Mouse (Mus musculus): ENCODE measurements at regions not wholly inside any gene's neighbourhood (a gene's known extent, or its start where the extent isn't known, plus 50 kb on each side); places are given as distances from the start of the nearest gene placed in this dataset.

GRCm38 (mm10) chr13:28604016-28604415 lies 346.7 kb downstream of the Gm11361 start:
- TF ChIP-seq MAX (IDR thresholded peaks at IDR 0.05; ENCODE audit: low read length): no peak
- no peak for TF ChIP-seq USF1 (IDR thresholded peaks at IDR 0.05; ENCODE audit: low read depth, low read length)
- no peak for TF ChIP-seq CHD2 (IDR thresholded peaks at IDR 0.05; ENCODE audit: low read length)
- no peak for TF ChIP-seq MEF2A (IDR thresholded peaks at IDR 0.05; ENCODE audit: borderline replicate concordance, low read depth, low read length)
- TF ChIP-seq ZMIZ1 (IDR thresholded peaks at IDR 0.05; ENCODE audit: low read depth, low read length): no peak
- TF ChIP-seq POLR2AphosphoS2 (IDR thresholded peaks at IDR 0.05; ENCODE audit: low read depth, low read length): no peak
- TF ChIP-seq PAX5 (IDR thresholded peaks at IDR 0.05; ENCODE audit: low read length): no peak
- no peak for TF ChIP-seq BHLHE40 (IDR thresholded peaks at IDR 0.05; ENCODE audit: low read depth, low read length)
- no peak for TF ChIP-seq USF2 (conservative IDR thresholded peaks at IDR 0.05; ENCODE audit: low read depth, low read length)
- no peak for TF ChIP-seq NRF1 (IDR thresholded peaks at IDR 0.05; ENCODE audit: low read depth, low read length)
- dilution Hi-C loops (cut with MboI; ENCODE audit: extremely low pct_ligation_motif_present, extremely low pct_unique_long_range_greater_than_20kb, low sequenced_read_pairs): no loop called here
- no peak overlapping the region for H3K4me2 ChIP-seq (ENCODE audit: insufficient read depth, low read depth, poor library complexity, severe bottlenecking)

GRCm38 (mm10) chr13:28600792-28601191 lies 343.5 kb downstream of the Gm11361 start:
- Histone ChIP-seq H3K36me3 (replicated peaks in 1 of 2; ENCODE audit: control insufficient read depth in 1 of 2, insufficient read depth in 1 of 2, low read length in 1 of 2) (no peaks in the 10 kb centered on the region), H3K9me3 (replicated peaks; ENCODE audit: low read length) (no peaks in the 10 kb centered on the region), H3K4me3 (replicated peaks in 1 of 3; ENCODE audit: low read depth in 2 of 3, low read length in 2 of 3, poor library complexity in 1 of 3) (no peak overlapping the region), H3K4me2 (ENCODE audit: insufficient read depth, low read depth, poor library complexity, severe bottlenecking) (peak overlapping the region; percentile 81), H3K9ac (ENCODE audit: insufficient read depth, low read depth) (no peak overlapping the region), H3K4me1 (ENCODE audit: control insufficient read depth in 1 of 2, insufficient read depth in 2 of 2) (peaks cover 2 to 14% of the 10 kb centered on the region in 2 experiments; a peak in 3 of 4 replicates), H3K79me2 (replicated peaks; ENCODE audit: control insufficient read depth, extremely low read depth, insufficient read depth, poor library complexity, severe bottlenecking) (no peaks in the 10 kb centered on the region), H3K27ac (ENCODE audit: insufficient read depth, low read depth) (no peak overlapping the region), H3K27me3 (replicated peaks) (no peaks in the 10 kb centered on the region)
- in situ Hi-C loops (cut with MboI; ENCODE audit: low pct_ligation_motif_present, low pct_unique_long_range_greater_than_20kb, low sequenced_read_pairs): no loop called here
- peak; percentile 41 for DNase-seq (ENCODE audit: extremely low read depth)
- dilution Hi-C loops (cut with MboI; ENCODE audit: extremely low pct_ligation_motif_present, extremely low pct_unique_long_range_greater_than_20kb, low sequenced_read_pairs): no loop called here
- peak; percentile 31; the same call in 1 of the 2 replicates for TF ChIP-seq BHLHE40 (IDR thresholded peaks at IDR 0.05; ENCODE audit: low read depth, low read length)
- TF ChIP-seq IRF4 (IDR thresholded peaks at IDR 0.05; ENCODE audit: low read depth, low read length): peak; percentile 70; the same call in 1 of the 2 replicates
- TF ChIP-seq MYC (IDR thresholded peaks at IDR 0.05; ENCODE audit: low read depth, low read length): 0 out of 2 replicates have a peak, but pooled peaks have one; percentile 14
- no peak for TF ChIP-seq MXI1 (IDR thresholded peaks at IDR 0.05; ENCODE audit: low read depth, low read length)
- TF ChIP-seq EP300 (IDR thresholded peaks at IDR 0.05; ENCODE audit: low read length): peak; percentile 65
- TF ChIP-seq KAT2A (IDR thresholded peaks at IDR 0.05; ENCODE audit: insufficient replicate concordance, low read length): no peak
- no peak for TF ChIP-seq MAX (IDR thresholded peaks at IDR 0.05; ENCODE audit: low read length)

More at GRCm38 (mm10) chr13:28604016-28604415, 346.7 kb downstream of the Gm11361 start:
- in situ Hi-C loops (cut with MboI; ENCODE audit: low pct_ligation_motif_present, low pct_unique_long_range_greater_than_20kb, low sequenced_read_pairs): no loop called here
- DNase-seq (ENCODE audit: extremely low read depth): no peak
- no peaks in the 10 kb centered on the region for H3K79me2 ChIP-seq (replicated peaks; ENCODE audit: control insufficient read depth, extremely low read depth, insufficient read depth, poor library complexity, severe bottlenecking)
- H3K4me3 ChIP-seq (replicated peaks in 1 of 3; ENCODE audit: low read depth in 2 of 3, low read length in 2 of 3, poor library complexity in 1 of 3): no peak overlapping the region
- no peaks in the 10 kb centered on the region for H3K9me3 ChIP-seq (replicated peaks; ENCODE audit: low read length)
- H3K27ac ChIP-seq (ENCODE audit: insufficient read depth, low read depth): no peak overlapping the region
- no peaks in the 10 kb centered on the region for H3K36me3 ChIP-seq (replicated peaks in 1 of 2; ENCODE audit: control insufficient read depth in 1 of 2, insufficient read depth in 1 of 2, low read length in 1 of 2)
- no peaks in the 10 kb centered on the region for H3K27me3 ChIP-seq (replicated peaks)
- H3K9ac ChIP-seq (ENCODE audit: insufficient read depth, low read depth): no peak overlapping the region
- peaks cover 2 to 14% of the 10 kb centered on the region in 2 experiments; a peak in 3 of 4 replicates for H3K4me1 ChIP-seq (ENCODE audit: control insufficient read depth in 1 of 2, insufficient read depth in 2 of 2)

Measured in CH12.LX (cell line).